Mouse (Mus musculus) stomach, embryonic 16.5 days (tissue): ENCODE data around the gene Ubqln1. TPM values are rescaled to one million over a fixed set of nuclear protein-coding genes. Genes with fewer than 3 reads are reported as not detected.

Experiments used
- ATAC-seq: fragments of 200-750 bp; cut with Nextera tagmentation; 2 replicates; pipeline ENCODE4 v1.8.0; 2017; ENCODE audit warnings: moderate number of reproducible peaks, moderate TSS enrichment; ENCODE audit not compliant: insufficient read depth, low FRiP score
- H3K27ac ChIP-seq: fragments of 300-500 bp; sonication (generic); 2 replicates; pipeline ENCODE4 v1.5.1; 2014; ENCODE audit warnings: low read length
- H3K27me3 ChIP-seq: fragments of 300-500 bp; sonication (generic); 2 replicates; pipeline ENCODE4 v1.6.1; 2014; ENCODE audit warnings: low read length, control low read depth, mixed read lengths; ENCODE audit not compliant: control insufficient read depth, insufficient read depth
- H3K36me3 ChIP-seq: fragments of 300-500 bp; sonication (generic); 2 replicates; pipeline ENCODE4 v1.6.1; 2014; ENCODE audit warnings: low read length; ENCODE audit not compliant: control insufficient read depth, insufficient read depth
- H3K4me1 ChIP-seq: fragments of 300-500 bp; sonication (generic); 2 replicates; pipeline ENCODE4 v1.6.1; 2014; ENCODE audit warnings: low read length, control low read depth, mixed read lengths; ENCODE audit not compliant: control insufficient read depth, insufficient read depth
- H3K4me2 ChIP-seq: fragments of 300-500 bp; sonication (generic); 2 replicates; pipeline ENCODE4 v1.6.1; 2014; ENCODE audit warnings: low read depth, low read length, mixed read lengths
- H3K4me3 ChIP-seq: fragments of 300-500 bp; sonication (generic); replicated peaks from 2 replicates; pipeline ENCODE4 v1.5.1; 2014; ENCODE audit warnings: mild to moderate bottlenecking, low read length
- H3K9ac ChIP-seq: fragments of 300-500 bp; sonication (generic); 2 replicates; pipeline ENCODE4 v1.6.1; 2014; ENCODE audit warnings: low read length
- H3K9me3 ChIP-seq: fragments of 300-500 bp; sonication (generic); replicated peaks from 2 replicates; pipeline ENCODE4 v1.6.1; 2016; ENCODE audit warnings: low read length, control low read depth; ENCODE audit not compliant: control insufficient read depth
- WGBS: fragments of 180-500 bp; shearing (Covaris S2); extraction: QIAGEN DNeasy Blood & Tissue Kit; methylation state at CpG from one replicate; pipeline ENCODE4 v1.1.7; 2014; 5-methylcytosine and 5-hydroxymethylcytosine counted together
- polyA plus RNA-seq: library from polyadenylated mRNA; unstranded; fragments of >200 nt; fragmentation: Nextera tagmentation; extraction: Ambion mirVana; gene quantifications from 2 replicates; pipeline ENCODE4 v1.2.1, GENCODE M21; 2015

Ubqln1 gene
- polyA plus RNA-seq: 73.7 and 80.1 TPM in 2 replicates

GRCm38 (mm10) chr13:58215592-58216341 lies at the start of gene Ubqln1:
Ubqln1 (minus strand) TSS chr13:58215653.
- 1% methylated on average over 62 of the region's 62 CpGs for WGBS
- Histone ChIP-seq H3K4me2 (peak within 1 kb of the TSS; percentile 84), H3K27ac (peak within 1 kb of the TSS; percentile 91), H3K4me1 (peaks cover 18% of the 10 kb centered on the region), H3K9ac (peak within 1 kb of the TSS; percentile 99), H3K4me3 (peak within 1 kb of the TSS; percentile 97), H3K9me3 (no peaks in the 10 kb centered on the region), H3K27me3 (no peaks in the 10 kb centered on the region), H3K36me3 (no peaks in the 10 kb centered on the region)
- peak; percentile 91 for ATAC-seq

- H3K4me1 ChIP-seq: no peaks in the 10 kb centered on the region
- no peaks in the 10 kb centered on the region for H3K27me3 ChIP-seq
- H3K36me3 ChIP-seq: no peaks in the 10 kb centered on the region
- no peak overlapping the region for H3K4me2 ChIP-seq
- WGBS: 82% methylated on average over 8 of the region's 8 CpGs
- ATAC-seq: no peak
- H3K4me3 ChIP-seq: no peak overlapping the region
- no peak overlapping the region for H3K9ac ChIP-seq
- H3K27ac ChIP-seq: no peak overlapping the region
- no peaks in the 10 kb centered on the region for H3K9me3 ChIP-seq
These were observed 48.1 kb upstream of the Ubqln1 start for GRCm38 (mm10) chr13:58263546-58263945.

- H3K4me1 ChIP-seq: no peaks in the 10 kb centered on the region
- H3K9me3 ChIP-seq: no peaks in the 10 kb centered on the region
- H3K4me3 ChIP-seq: no peak overlapping the region
- H3K27me3 ChIP-seq: no peaks in the 10 kb centered on the region
- H3K9ac ChIP-seq: no peak overlapping the region
- H3K4me2 ChIP-seq: no peak overlapping the region
- H3K27ac ChIP-seq: no peak overlapping the region
- ATAC-seq: no peak
- 79% methylated on average over 4 of the region's 4 CpGs for WGBS
- H3K36me3 ChIP-seq: no peaks in the 10 kb centered on the region
These were observed 46.2 kb upstream of the Ubqln1 start for GRCm38 (mm10) chr13:58261674-58262073.

- 86% methylated on average over 1 of the region's 1 CpGs for WGBS
- no peaks in the 10 kb centered on the region for H3K27me3 ChIP-seq
- no peak for ATAC-seq
- H3K4me3 ChIP-seq: no peak overlapping the region
- no peaks in the 10 kb centered on the region for H3K4me1 ChIP-seq
- no peak overlapping the region for H3K4me2 ChIP-seq
- H3K36me3 ChIP-seq: 0 out of 2 replicates have a peak, but pooled peaks cover 4% of the 10 kb centered on the region
- no peaks in the 10 kb centered on the region for H3K9me3 ChIP-seq
- H3K9ac ChIP-seq: no peak overlapping the region
- H3K27ac ChIP-seq: no peak overlapping the region
These were observed 37.8 kb upstream of the Ubqln1 start for GRCm38 (mm10) chr13:58253268-58253667.

GRCm38 (mm10) chr13:58248957-58249356 lies 33.5 kb upstream of the Ubqln1 start:
- Histone ChIP-seq H3K4me3 (no peak overlapping the region), H3K27ac (no peak overlapping the region), H3K9ac (no peak overlapping the region), H3K9me3 (no peaks in the 10 kb centered on the region), H3K4me1 (no peaks in the 10 kb centered on the region), H3K27me3 (no peaks in the 10 kb centered on the region), H3K4me2 (no peak overlapping the region), H3K36me3 (0 out of 2 replicates have a peak, but pooled peaks cover 4% of the 10 kb centered on the region)
- ATAC-seq: no peak
- 92% methylated on average over 5 of the region's 5 CpGs for WGBS

- ATAC-seq: no peak
- Histone ChIP-seq H3K4me1 (no peaks in the 10 kb centered on the region), H3K4me2 (no peak overlapping the region), H3K9me3 (no peaks in the 10 kb centered on the region), H3K27me3 (no peaks in the 10 kb centered on the region), H3K27ac (no peak overlapping the region), H3K4me3 (no peak overlapping the region), H3K9ac (no peak overlapping the region), H3K36me3 (no peaks in the 10 kb centered on the region)
- 93% methylated on average over 7 of the region's 7 CpGs for WGBS
These were observed 21.1 kb upstream of the Ubqln1 start for GRCm38 (mm10) chr13:58236536-58236935.

- 41% methylated on average over 5 of the region's 5 CpGs for WGBS
- Histone ChIP-seq H3K27me3 (no peaks in the 10 kb centered on the region), H3K9ac (no peak overlapping the region), H3K4me3 (no peak overlapping the region), H3K36me3 (no peaks in the 10 kb centered on the region), H3K9me3 (no peaks in the 10 kb centered on the region), H3K4me1 (no peaks in the 10 kb centered on the region), H3K27ac (no peak overlapping the region), H3K4me2 (no peak overlapping the region)
- no peak for ATAC-seq
These were observed 17.2 kb upstream of the Ubqln1 start for GRCm38 (mm10) chr13:58232611-58233010.

- no peak for ATAC-seq
- Histone ChIP-seq H3K27ac (no peak overlapping the region), H3K9ac (no peak overlapping the region), H3K27me3 (no peaks in the 10 kb centered on the region), H3K4me3 (no peak overlapping the region), H3K4me2 (no peak overlapping the region), H3K9me3 (no peaks in the 10 kb centered on the region; the same call in 1 of the 2 replicates), H3K4me1 (no peaks in the 10 kb centered on the region), H3K36me3 (no peaks in the 10 kb centered on the region)
- 82% methylated on average over 8 of the region's 8 CpGs for WGBS
These were observed 16.6 kb upstream of the Ubqln1 start for GRCm38 (mm10) chr13:58232070-58232469.

GRCm38 (mm10) chr13:58228624-58229023 lies 13.2 kb upstream of the Ubqln1 start:
- Histone ChIP-seq H3K4me1 (no peaks in the 10 kb centered on the region), H3K27ac (no peak overlapping the region), H3K9ac (no peak overlapping the region), H3K9me3 (no peaks in the 10 kb centered on the region; the same call in 1 of the 2 replicates), H3K4me3 (no peak overlapping the region), H3K4me2 (no peak overlapping the region), H3K36me3 (no peaks in the 10 kb centered on the region), H3K27me3 (no peaks in the 10 kb centered on the region)
- ATAC-seq: no peak
- 70% methylated on average over 2 of the region's 2 CpGs for WGBS
